8 mouse cellular contexts compared by ENCODE assay signal in the genomic region with DNA sequence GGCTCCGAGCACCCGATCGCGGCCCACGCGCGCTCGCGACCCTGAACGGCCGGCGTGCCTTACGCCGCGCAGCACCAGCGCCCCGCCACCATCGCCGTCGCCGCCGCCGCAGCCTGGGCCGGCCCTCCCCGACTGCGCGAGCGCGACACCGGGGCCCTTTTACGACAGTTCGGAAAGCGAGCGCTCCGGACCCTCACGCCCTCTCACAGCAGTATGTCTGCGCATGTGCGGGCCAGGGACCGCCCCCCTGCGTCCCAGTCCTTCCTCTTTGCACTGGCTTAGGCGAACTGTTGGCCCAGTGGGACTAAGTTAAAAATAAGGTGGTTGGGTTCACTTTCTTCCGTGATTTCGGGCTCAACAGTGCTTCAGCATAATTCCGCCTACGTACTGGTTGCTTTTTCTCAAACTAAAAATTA. TPM values are rescaled to one million over a fixed set of nuclear protein-coding genes. Genes with fewer than 3 reads are reported as not detected.
DNase-seq lines count a peak whose midpoint lies in the region; ATAC-seq and TF ChIP-seq lines count a peak whose summit lies in the region.

A gene (minus strand): TSS at position 100 of the 416 bp plus-strand sequence.

- peak within 1 kb of the TSS; percentile 67 for H3K4me2 ChIP-seq in heart, embryonic 11.5 days
- peak within 1 kb of the TSS; percentile 70 for H3K4me2 ChIP-seq in kidney, embryonic 16.5 days (replicated peaks; ENCODE audit: low read depth, low read length)
- peak within 1 kb of the TSS; percentile 90 for H3K4me2 ChIP-seq in myocyte (ENCODE audit: low read depth)

- no peaks in the 10 kb centered on the region for H3K9me3 ChIP-seq in erythroblast, embryonic 14.5 days (ENCODE audit: control insufficient read depth, low read length)
- no peaks in the 10 kb centered on the region for H3K9me3 ChIP-seq in heart, embryonic 11.5 days (replicated peaks; ENCODE audit: control insufficient read depth, low read length)
- H3K9me3 ChIP-seq in kidney, embryonic 16.5 days (ENCODE audit: low read length), result no peaks in the 10 kb centered on the region

- under 1% methylated on average over 36 of the region's 45 CpGs for WGBS in heart, embryonic 11.5 days (ENCODE audit: insufficient replicate concordance)
- under 1% methylated on average over 44 of the region's 45 CpGs for WGBS in kidney, embryonic 16.5 days
- under 1% methylated on average over 45 of the region's 45 CpGs for WGBS in liver, adult 2 months

- ATAC-seq in heart, embryonic 11.5 days (replicated peaks; ENCODE audit: insufficient number of reproducible peaks, low FRiP score, low TSS enrichment), result peak; percentile 97
- ATAC-seq in kidney, embryonic 16.5 days (ENCODE audit: low FRiP score, low TSS enrichment), result peak; percentile 97

- peak within 1 kb of the TSS; percentile 99 for H3K27ac ChIP-seq in heart, embryonic 11.5 days (ENCODE audit: low read depth, low read length)
- H3K27ac ChIP-seq in kidney, embryonic 16.5 days (ENCODE audit: low read length), result peak within 1 kb of the TSS; percentile 96
- peak within 1 kb of the TSS; percentile 100 for H3K27ac ChIP-seq in liver, adult 2 months (replicated peaks; ENCODE audit: insufficient read depth, low read depth, low read length)

- H3K36me3 ChIP-seq in C2C12 (ENCODE audit: control insufficient read depth, insufficient read depth), result no peaks in the 10 kb centered on the region
- H3K36me3 ChIP-seq in erythroblast, embryonic 14.5 days (ENCODE audit: control insufficient read depth), result peaks cover 13% of the 10 kb centered on the region
- H3K36me3 ChIP-seq in heart, embryonic 11.5 days (ENCODE audit: control insufficient read depth, insufficient read depth, low read length), result no peaks in the 10 kb centered on the region
- H3K36me3 ChIP-seq in kidney, embryonic 16.5 days (ENCODE audit: insufficient read depth, low read length), result no peaks in the 10 kb centered on the region
- H3K36me3 ChIP-seq in liver, adult 2 months (ENCODE audit: control insufficient read depth, insufficient read depth, low read length), result peaks cover 4% of the 10 kb centered on the region
- no peaks in the 10 kb centered on the region for H3K36me3 ChIP-seq in myocyte (ENCODE audit: control insufficient read depth, insufficient read depth)
- no peaks in the 10 kb centered on the region for H3K36me3 ChIP-seq in splenic B cell, adult 2 months (ENCODE audit: control insufficient read depth, insufficient read depth, low read length, poor library complexity, severe bottlenecking)

- peaks cover 17% of the 10 kb centered on the region for H3K4me1 ChIP-seq in erythroblast, embryonic 14.5 days (ENCODE audit: control insufficient read depth)
- 0 out of 2 replicates have a peak, but pooled peaks cover 6% of the 10 kb centered on the region for H3K4me1 ChIP-seq in heart, embryonic 11.5 days (ENCODE audit: control insufficient read depth, insufficient read depth, low read length)
- H3K4me1 ChIP-seq in kidney, embryonic 16.5 days (ENCODE audit: insufficient read depth, low read length), result peaks cover 16% of the 10 kb centered on the region
- H3K4me1 ChIP-seq in liver, adult 2 months (ENCODE audit: control insufficient read depth, insufficient read depth, low read length), result peaks cover 10% of the 10 kb centered on the region

- no peaks in the 10 kb centered on the region for H3K27me3 ChIP-seq in C2C12 (ENCODE audit: control insufficient read depth, insufficient read depth, insufficient read length)
- peaks cover 12% of the 10 kb centered on the region for H3K27me3 ChIP-seq in erythroblast, embryonic 14.5 days (ENCODE audit: control insufficient read depth)
- H3K27me3 ChIP-seq in heart, embryonic 11.5 days (ENCODE audit: control insufficient read depth, insufficient read depth, low read length), result no peaks in the 10 kb centered on the region
- H3K27me3 ChIP-seq in kidney, embryonic 16.5 days (ENCODE audit: insufficient read depth, low read length), result no peaks in the 10 kb centered on the region
- no peaks in the 10 kb centered on the region for H3K27me3 ChIP-seq in liver, adult 2 months (ENCODE audit: control insufficient read depth, insufficient read depth, low read length)
- peaks cover 8% of the 10 kb centered on the region for H3K27me3 ChIP-seq in myocyte (ENCODE audit: control insufficient read depth, insufficient read depth, insufficient read length)
- H3K27me3 ChIP-seq in splenic B cell, adult 2 months (ENCODE audit: control insufficient read depth, insufficient read depth, low read length, poor library complexity, severe bottlenecking), result no peaks in the 10 kb centered on the region

- peak within 1 kb of the TSS; percentile 98 for H3K9ac ChIP-seq in heart, embryonic 11.5 days (ENCODE audit: low read depth, low read length)
- peak within 1 kb of the TSS; percentile 89 for H3K9ac ChIP-seq in kidney, embryonic 16.5 days (replicated peaks; ENCODE audit: low read length)
- peak within 1 kb of the TSS; percentile 100 for H3K9ac ChIP-seq in liver, adult 2 months (ENCODE audit: low read depth, low read length)

- H3K79me3 ChIP-seq in C2C12 (ENCODE audit: low read depth), result peaks cover 42% of the 10 kb centered on the region

- peak; percentile 98 for DNase-seq in brain, embryonic 14.5 days (ENCODE audit: low read depth)
- DNase-seq in liver, adult 2 months (ENCODE audit: extremely low read depth, low read depth, low spot score), result peak; percentile 86
- peak; percentile 98 for DNase-seq in splenic B cell, adult 2 months (ENCODE audit: low read depth, low spot score)

- peak within 1 kb of the TSS; percentile 71 for H3K4me3 ChIP-seq in C2C12 (ENCODE audit: insufficient read depth, poor library complexity, severe bottlenecking)
- peak within 1 kb of the TSS; percentile 98 for H3K4me3 ChIP-seq in erythroblast, embryonic 14.5 days (replicated peaks)
- H3K4me3 ChIP-seq in heart, embryonic 11.5 days (ENCODE audit: low read depth, low read length), result peak within 1 kb of the TSS; percentile 98
- H3K4me3 ChIP-seq in kidney, embryonic 16.5 days (ENCODE audit: low read length), result peak within 1 kb of the TSS; percentile 98
- H3K4me3 ChIP-seq in liver, adult 2 months (ENCODE audit: insufficient read depth, low read depth, low read length), result peak within 1 kb of the TSS; percentile 100
- H3K4me3 ChIP-seq in myocyte, result peak within 1 kb of the TSS; percentile 31

- H3K79me2 ChIP-seq in C2C12 (ENCODE audit: control insufficient read depth, insufficient read depth), result peaks cover 49% of the 10 kb centered on the region
- peaks cover 10% of the 10 kb centered on the region; the same call in 1 of the 2 replicates for H3K79me2 ChIP-seq in liver, adult 2 months (ENCODE audit: control insufficient read depth, insufficient read depth, low read length)
- peaks cover 44% of the 10 kb centered on the region for H3K79me2 ChIP-seq in myocyte (ENCODE audit: control insufficient read depth, insufficient read depth)

- TF ChIP-seq CTCF in C2C12 (IDR thresholded peaks at IDR 0.05; ENCODE audit: control insufficient read depth, insufficient read depth, insufficient read length), result no peak
- TF ChIP-seq CTCF in brain, embryonic 14.5 days (IDR thresholded peaks at IDR 0.05; ENCODE audit: borderline replicate concordance, extremely low read depth, insufficient read depth, insufficient read length), result no peak
- TF ChIP-seq CTCF in liver, adult 2 months (IDR thresholded peaks at IDR 0.05; ENCODE audit: low read depth, low read length), result no peak

- TF ChIP-seq POLR2A in brain, embryonic 14.5 days (IDR thresholded peaks at IDR 0.05; ENCODE audit: borderline replicate concordance, extremely low read depth, insufficient read depth, insufficient read length, poor library complexity, severe bottlenecking), result peak; percentile 98
- peak; percentile 60; the same call in 1 of the 2 replicates for TF ChIP-seq POLR2A in liver, adult 2 months (IDR thresholded peaks at IDR 0.05; ENCODE audit: extremely low read depth, insufficient read depth, low read length)
- peak; percentile 100 for TF ChIP-seq POLR2A in myocyte (IDR thresholded peaks at IDR 0.05; ENCODE audit: insufficient read length, low read depth)

- peak within 1 kb of the TSS; percentile 85 for H3ac ChIP-seq in C2C12 (ENCODE audit: control insufficient read depth, insufficient read length, low read depth)
- peak within 1 kb of the TSS; percentile 83 for H3ac ChIP-seq in myocyte (ENCODE audit: control insufficient read depth, insufficient read length)

TF ChIP-seq in C2C12, 6 proteins besides CTCF, POLR2A, EP300 and RAD21:
- no peak for TF ChIP-seq MAX (IDR thresholded peaks at IDR 0.05)
- TF ChIP-seq CEBPB (IDR thresholded peaks at IDR 0.05; ENCODE audit: low read depth), result no peak
- TF ChIP-seq MYOD1 (IDR thresholded peaks at IDR 0.05; ENCODE audit: control insufficient read depth, insufficient read length, low read depth), result no peak
- TF ChIP-seq MYOG (IDR thresholded peaks at IDR 0.05; ENCODE audit: control insufficient read depth, extremely low read depth, insufficient read length), result no peak
- no peak for TF ChIP-seq USF1 (IDR thresholded peaks at IDR 0.05; ENCODE audit: low read depth)
- no peak for TF ChIP-seq FOSL1 (IDR thresholded peaks at IDR 0.05; ENCODE audit: insufficient read depth, low read length, poor library complexity, severe bottlenecking)

TF ChIP-seq in myocyte, 11 proteins besides CTCF, POLR2A, EP300 and RAD21:
- TF ChIP-seq MYOD1 (IDR thresholded peaks at IDR 0.05; ENCODE audit: control insufficient read depth in 1 of 3, insufficient read length in 2 of 3, low read depth in 2 of 3) (peak in 1 of 3 experiments; percentile 27), POLR2AphosphoS2 (IDR thresholded peaks at IDR 0.05; ENCODE audit: insufficient read length, low read depth) (peak; percentile 97), CEBPB (IDR thresholded peaks at IDR 0.05; ENCODE audit: insufficient read depth, poor library complexity, severe bottlenecking) (no peak), REST (IDR thresholded peaks at IDR 0.05; ENCODE audit: insufficient read depth, insufficient read length) (peak; percentile 2)

RNA-seq across cellular contexts. Expression of the gene that starts here (rescaled TPM):
- polyA plus RNA-seq in C2C12 (2012; fragmentation: generic; extraction: Trizol) (10.4 TPM), myocyte (2012; fragmentation: generic; extraction: Trizol) (9.9 TPM)
- polyA plus RNA-seq in brain, embryonic 14.5 days (2012; rRNA removed), result 55.2 and 57.9 TPM in 2 replicates
- polyA plus RNA-seq in erythroblast, embryonic 14.5 days (2012), result 0.17 and 0.18 TPM in 2 replicates
- 25.2 and 26.0 TPM in 2 replicates for polyA plus RNA-seq in heart, embryonic 11.5 days (2014; fragmentation: Nextera tagmentation; extraction: Ambion mirVana)
- 27.1 and 31.2 TPM in 2 replicates for polyA plus RNA-seq in kidney, embryonic 16.5 days (2015; fragmentation: Nextera tagmentation; extraction: Ambion mirVana)
- 18.4 and 21.1 TPM in 2 replicates for total RNA-seq in liver, adult 2 months (2014; rRNA removed)
- polyA plus RNA-seq in liver, adult 2 months (2012; rRNA removed), result 16.8 and 23.5 TPM in 2 replicates

Comparison
In these comparisons a context has a peak if more than half of its experiments do, and no peak if none do; other contexts are left out.
1. Peak in every context shown above with its lines: DNase-seq, ATAC-seq, H3K4me3 ChIP-seq and H3K27ac ChIP-seq.
2. H3K4me3 ChIP-seq: peak in every context shown above with its lines; median percentile 100 in liver, adult 2 months; 98 in erythroblast, embryonic 14.5 days; 98 in heart, embryonic 11.5 days; 98 in kidney, embryonic 16.5 days; 71 in C2C12; 31 in myocyte.